8 mouse cellular contexts compared by ENCODE assay signal in genomic region chr14:46725743-46726142, GRCm38 (mm10). TPM values are rescaled to one million over a fixed set of nuclear protein-coding genes. Genes with fewer than 3 reads are reported as not detected.
DNase-seq lines count a peak whose midpoint lies in the region; ATAC-seq and TF ChIP-seq lines count a peak whose summit lies in the region.

No protein-coding gene starts in this region.

- H3K9ac ChIP-seq in hindbrain, embryonic 13.5 days, result no peak overlapping the region
- no peak overlapping the region for H3K9ac ChIP-seq in CH12.LX (ENCODE audit: insufficient read depth, low read depth)

- dilution Hi-C loops in CH12.LX (cut with MboI; ENCODE audit: extremely low pct_ligation_motif_present, extremely low pct_unique_long_range_greater_than_20kb, low sequenced_read_pairs), result no loop called here

- in situ Hi-C loops in CH12.LX (cut with MboI; ENCODE audit: low pct_ligation_motif_present, low pct_unique_long_range_greater_than_20kb, low sequenced_read_pairs), result loop anchor here (10.0 kb wide), 1 partner anchor 741 kb away; no protein-coding TSS in a partner anchor

- H3K27ac ChIP-seq in hindbrain, embryonic 10.5 days, result no peak overlapping the region
- H3K27ac ChIP-seq in hindbrain, embryonic 13.5 days, result no peak overlapping the region
- no peak overlapping the region for H3K27ac ChIP-seq in CH12.LX (ENCODE audit: insufficient read depth, low read depth)
- no peak overlapping the region for H3K27ac ChIP-seq in bone marrow, adult 2 months (ENCODE audit: control insufficient read depth, insufficient read depth, low read depth, low read length, poor library complexity)

- no peak overlapping the region for H3K4me2 ChIP-seq in hindbrain, embryonic 13.5 days
- no peak overlapping the region for H3K4me2 ChIP-seq in CH12.LX (ENCODE audit: insufficient read depth, low read depth, poor library complexity, severe bottlenecking)

- H3K4me1 ChIP-seq in hindbrain, embryonic 10.5 days (replicated peaks), result 0 out of 2 replicates have a peak, but pooled peaks cover 4% of the 10 kb centered on the region
- no peaks in the 10 kb centered on the region for H3K4me1 ChIP-seq in hindbrain, embryonic 13.5 days (replicated peaks)
- no peaks in the 10 kb centered on the region for H3K4me1 ChIP-seq in CH12.LX (ENCODE audit: control insufficient read depth in 1 of 2, insufficient read depth in 2 of 2)
- H3K4me1 ChIP-seq in bone marrow, adult 2 months (ENCODE audit: control insufficient read depth, insufficient read depth, low read length), result no peaks in the 10 kb centered on the region

- H3K9me3 ChIP-seq in hindbrain, embryonic 10.5 days, result no peaks in the 10 kb centered on the region
- H3K9me3 ChIP-seq in hindbrain, embryonic 13.5 days, result no peaks in the 10 kb centered on the region
- no peaks in the 10 kb centered on the region for H3K9me3 ChIP-seq in CH12.LX (replicated peaks; ENCODE audit: low read length)

- H3K27me3 ChIP-seq in hindbrain, embryonic 10.5 days (ENCODE audit: insufficient read depth, poor library complexity, severe bottlenecking), result 0 out of 2 replicates have a peak, but pooled peaks cover 3% of the 10 kb centered on the region
- H3K27me3 ChIP-seq in hindbrain, embryonic 13.5 days, result 0 out of 2 replicates have a peak, but pooled peaks cover 4% of the 10 kb centered on the region
- no peaks in the 10 kb centered on the region for H3K27me3 ChIP-seq in CH12.LX (replicated peaks)

- WGBS in hindbrain, embryonic 10.5 days, result 55% methylated on average over 3 of the region's 3 CpGs
- WGBS in hindbrain, embryonic 13.5 days, result 53% methylated on average over 3 of the region's 3 CpGs
- WGBS in bone marrow, adult 2 months, result 55% methylated on average over 3 of the region's 3 CpGs

- peak; percentile 41 to 66; a peak in 3 of 4 replicates for TF ChIP-seq CTCF in CH12.LX (conservative IDR thresholded peaks at IDR 0.05 in 1 of 2, IDR thresholded peaks at IDR 0.05 in 1 of 2; ENCODE audit: low read depth in 2 of 2, low read length in 2 of 2)
- TF ChIP-seq CTCF in bone marrow, adult 2 months (IDR thresholded peaks at IDR 0.05; ENCODE audit: control insufficient read depth, insufficient read depth, low read length), result peak; percentile 50

- no peak overlapping the region for H3K4me3 ChIP-seq in hindbrain, embryonic 10.5 days
- no peak overlapping the region for H3K4me3 ChIP-seq in hindbrain, embryonic 13.5 days
- no peak overlapping the region for H3K4me3 ChIP-seq in CH12.LX (replicated peaks in 1 of 3; ENCODE audit: low read depth in 2 of 3, low read length in 2 of 3, poor library complexity in 1 of 3)
- H3K4me3 ChIP-seq in bone marrow, adult 2 months (replicated peaks; ENCODE audit: control insufficient read depth, low read depth, low read length), result no peak overlapping the region

- no peak for TF ChIP-seq EP300 in CH12.LX (IDR thresholded peaks at IDR 0.05; ENCODE audit: low read length)

- TF ChIP-seq RAD21 in CH12.LX (IDR thresholded peaks at IDR 0.05; ENCODE audit: low read depth, low read length), result peak; percentile 36

- no peak for TF ChIP-seq POLR2A in CH12.LX (IDR thresholded peaks at IDR 0.05; ENCODE audit: low read depth, low read length)
- TF ChIP-seq POLR2A in bone marrow, adult 2 months (IDR thresholded peaks at IDR 0.05; ENCODE audit: borderline replicate concordance, control insufficient read depth, low read depth, low read length), result no peak

- no peaks in the 10 kb centered on the region for H3K36me3 ChIP-seq in hindbrain, embryonic 10.5 days
- no peaks in the 10 kb centered on the region for H3K36me3 ChIP-seq in hindbrain, embryonic 13.5 days
- H3K36me3 ChIP-seq in CH12.LX (replicated peaks in 1 of 2; ENCODE audit: control insufficient read depth in 1 of 2, insufficient read depth in 1 of 2, low read length in 1 of 2), result no peaks in the 10 kb centered on the region

- DNase-seq in hindbrain, embryonic 10.5 days (ENCODE audit: low spot score), result peak; percentile 27
- DNase-seq in CH12.LX (ENCODE audit: extremely low read depth), result peak; percentile 67
- peak; percentile 45 for DNase-seq in mesoderm, embryonic 11.5 days (ENCODE audit: low read depth, low spot score)
- no peak for DNase-seq in right cerebral cortex, postnatal 25 days
- no peak for DNase-seq in embryo, embryonic 11 days

- no peaks in the 10 kb centered on the region for H3K79me2 ChIP-seq in CH12.LX (replicated peaks; ENCODE audit: control insufficient read depth, extremely low read depth, insufficient read depth, poor library complexity, severe bottlenecking)

- no peak for ATAC-seq in hindbrain, embryonic 13.5 days (ENCODE audit: low FRiP score)
- ATAC-seq in megakaryocyte-erythroid progenitor cell, adult 5-6 weeks (replicated peaks; ENCODE audit: low FRiP score, low TSS enrichment, poor library complexity, severe bottlenecking), result no peak

TF ChIP-seq in CH12.LX, 34 proteins besides CTCF, POLR2A, EP300 and RAD21:
- TF ChIP-seq ETS1 (conservative IDR thresholded peaks at IDR 0.05; ENCODE audit: low read depth, low read length) (no peak), ZMIZ1 (IDR thresholded peaks at IDR 0.05; ENCODE audit: low read depth, low read length) (no peak), NELFE (IDR thresholded peaks at IDR 0.05; ENCODE audit: low read depth, low read length) (no peak), SMC3 (IDR thresholded peaks at IDR 0.05; ENCODE audit: low read depth, low read length) (peak; percentile 6; the same call in 1 of the 2 replicates), IRF4 (IDR thresholded peaks at IDR 0.05; ENCODE audit: low read depth, low read length) (no peak)

RNA-seq across cellular contexts. Expression of gene Cdkn3, which starts 34.6 kb away (rescaled TPM):
- polyA plus RNA-seq in hindbrain, embryonic 10.5 days (2016; fragmentation: Nextera tagmentation; extraction: Ambion mirVana), result 46.6 and 47.0 TPM in 2 replicates
- 11.0 and 15.2 TPM in 2 replicates for polyA plus RNA-seq in hindbrain, embryonic 13.5 days (2015; fragmentation: Nextera tagmentation; extraction: Ambion mirVana)
- total RNA-seq in CH12.LX (2012; rRNA removed), result 16.0 and 19.6 TPM in 2 replicates
- 22.8 and 24.3 TPM in 2 replicates for total RNA-seq in CH12.LX (2014; rRNA removed)
- 27.8 and 35.5 TPM in 2 replicates for polyA plus RNA-seq in CH12.LX (2012; ENCODE audit: insufficient read length, low read depth)
- polyA plus RNA-seq in bone marrow, adult 2 months (2011; ENCODE audit: insufficient read depth, insufficient read length, low replicate concordance, missing spikeins), result 55.2 and 105 TPM in 2 replicates
- 11.7 and 17.5 TPM in 2 replicates for total RNA-seq in megakaryocyte-erythroid progenitor cell, adult 5-6 weeks (2014; fragmentation: Nextera tagmentation)
- 13.0 and 16.6 TPM in 2 replicates for total RNA-seq in megakaryocyte-erythroid progenitor cell, adult 5-6 weeks (2017)

Comparison
In these comparisons a context has a peak if more than half of its experiments do, and no peak if none do; other contexts are left out.
1. DNase-seq: peak in hindbrain, embryonic 10.5 days (single experiment), CH12.LX (single experiment) and mesoderm, embryonic 11.5 days (single experiment); none in right cerebral cortex, postnatal 25 days (single experiment) and embryo, embryonic 11 days (single experiment).